Mouse (Mus musculus) E14TG2a.4 (cell line): Measurements from ENCODE around the gene Camk1g.

ENCODE experiments used
- CTCF ChIP-seq: conservative IDR thresholded peaks from 2 replicates; pipeline ENCODE4 v1.5.1; 2014; ENCODE audit warnings: low read length
- NANOG ChIP-seq: IDR thresholded peaks from 2 replicates; pipeline ENCODE4 v1.6.1; 2014; ENCODE audit warnings: borderline replicate concordance, low read length, mixed read lengths

DNA sequence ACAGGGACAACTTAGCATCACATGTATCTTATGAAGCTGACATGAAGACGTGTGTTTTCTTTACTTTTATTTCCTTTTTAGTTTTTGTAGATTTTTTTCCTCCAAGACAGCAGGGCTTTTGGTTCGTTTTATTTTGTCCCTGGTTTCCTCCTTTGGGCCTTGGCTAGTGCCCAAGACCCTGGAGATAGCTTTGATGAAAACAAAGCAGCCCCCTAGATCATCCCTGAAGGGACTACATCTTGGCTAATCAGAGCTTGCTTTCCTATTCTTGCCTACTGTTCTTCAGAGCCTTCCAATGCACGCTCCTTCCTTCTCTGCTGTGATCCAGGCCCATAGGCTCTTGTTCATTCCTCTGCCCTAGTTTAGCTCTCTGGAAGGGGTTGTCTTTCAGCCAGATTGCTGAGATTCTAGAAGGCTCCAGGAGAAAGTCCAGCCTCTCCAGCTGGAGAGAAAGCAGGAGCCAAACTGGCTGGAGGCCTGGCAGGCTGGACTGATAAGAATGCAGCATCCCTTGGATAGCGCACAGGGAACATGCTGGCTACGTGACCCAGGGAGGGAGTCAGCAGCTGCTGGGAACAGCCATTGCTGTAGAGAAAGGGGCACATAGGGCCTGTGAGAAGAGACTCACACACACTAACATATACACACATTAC lies 54.3 kb downstream of the Camk1g start:
- TF ChIP-seq CTCF (no peak), NANOG (no peak)
